Mouse (Mus musculus) limb, embryonic 13.5 days (tissue): ENCODE results near the gene Rpl10l. TPM values are rescaled to one million over a fixed set of nuclear protein-coding genes. Genes with fewer than 3 reads are reported as not detected.

Source experiments
- ATAC-seq: fragments of 200-750 bp; cut with Nextera tagmentation; 2 replicates; pipeline ENCODE4 v1.8.0; 2017; ENCODE audit warnings: low read depth, moderate number of reproducible peaks, moderate TSS enrichment; ENCODE audit not compliant: low FRiP score
- H3K27ac ChIP-seq: fragments of 300-500 bp; sonication (generic); 2 replicates; pipeline ENCODE4 v1.5.1; 2015; ENCODE audit warnings: inconsistent platforms, mild to moderate bottlenecking, moderate library complexity
- H3K27me3 ChIP-seq: fragments of 300-500 bp; sonication (generic); 2 replicates; pipeline ENCODE4 v1.6.1; 2015; ENCODE audit warnings: mild to moderate bottlenecking, inconsistent platforms
- H3K36me3 ChIP-seq: fragments of 300-500 bp; sonication (generic); 2 replicates; pipeline ENCODE4 v1.6.1; 2015; ENCODE audit warnings: inconsistent platforms, mild to moderate bottlenecking, moderate library complexity
- H3K4me1 ChIP-seq: fragments of 300-500 bp; sonication (generic); 2 replicates; pipeline ENCODE4 v1.6.1; 2015; ENCODE audit warnings: inconsistent platforms
- H3K4me2 ChIP-seq: fragments of 300-500 bp; sonication (generic); replicated peaks from 2 replicates; pipeline ENCODE4 v1.6.1; 2015; ENCODE audit warnings: inconsistent platforms, mild to moderate bottlenecking, moderate library complexity
- H3K4me3 ChIP-seq: fragments of 300-500 bp; sonication (generic); 2 replicates; pipeline ENCODE4 v1.5.1; 2015; ENCODE audit warnings: moderate library complexity, mild to moderate bottlenecking, inconsistent platforms
- H3K9ac ChIP-seq: fragments of 300-500 bp; sonication (generic); 2 replicates; pipeline ENCODE4 v1.6.1; 2015; ENCODE audit warnings: mild to moderate bottlenecking, inconsistent platforms
- H3K9me3 ChIP-seq: fragments of 300-500 bp; sonication (generic); 2 replicates; pipeline ENCODE4 v1.6.1; 2016; ENCODE audit warnings: inconsistent platforms
- WGBS: fragments of 180-500 bp; shearing (Covaris S2); methylation state at CpG from one replicate; pipeline ENCODE4 v1.1.7; 2015; 5-methylcytosine and 5-hydroxymethylcytosine counted together
- polyA plus RNA-seq: library from polyadenylated mRNA; unstranded; fragments of >200 nt; fragmentation: Nextera tagmentation; extraction: Ambion mirVana; gene quantifications from 2 replicates; pipeline ENCODE4 v1.2.1, GENCODE M21; 2015

The Rpl10l gene
- not detected in 2 replicates for polyA plus RNA-seq

- H3K9me3 ChIP-seq: peaks cover 10% of the 10 kb centered on the region; the same call in 1 of the 2 replicates
- WGBS: 97% methylated on average over 44 of the region's 44 CpGs
- ATAC-seq: no peak
- H3K27ac ChIP-seq: no peak within 1 kb of the TSS
- H3K36me3 ChIP-seq: no peaks in the 10 kb centered on the region
- H3K4me2 ChIP-seq: no peak within 1 kb of the TSS
- no peak within 1 kb of the TSS for H3K9ac ChIP-seq
- H3K4me1 ChIP-seq: no peaks in the 10 kb centered on the region
- no peak within 1 kb of the TSS for H3K4me3 ChIP-seq
- no peaks in the 10 kb centered on the region for H3K27me3 ChIP-seq
These were observed at the start of gene Rpl10l for GRCm38 (mm10) chr12:66283991-66284622. TSS of gene Rpl10l (minus strand) at chr12:66284401.

- no peaks in the 10 kb centered on the region for H3K9me3 ChIP-seq
- no peak overlapping the region for H3K9ac ChIP-seq
- no peaks in the 10 kb centered on the region for H3K27me3 ChIP-seq
- no peak overlapping the region for H3K27ac ChIP-seq
- H3K4me1 ChIP-seq: no peaks in the 10 kb centered on the region
- 70% methylated on average over 3 of the region's 3 CpGs for WGBS
- no peaks in the 10 kb centered on the region for H3K36me3 ChIP-seq
- no peak for ATAC-seq
- no peak overlapping the region for H3K4me2 ChIP-seq
- no peak overlapping the region for H3K4me3 ChIP-seq
These were observed 8.3 kb downstream of the Rpl10l start for GRCm38 (mm10) chr12:66275890-66276289.

- H3K27me3 ChIP-seq: no peaks in the 10 kb centered on the region
- H3K27ac ChIP-seq: no peak overlapping the region
- no peak overlapping the region for H3K4me2 ChIP-seq
- no peaks in the 10 kb centered on the region for H3K36me3 ChIP-seq
- no peaks in the 10 kb centered on the region for H3K9me3 ChIP-seq
- no peak overlapping the region for H3K4me3 ChIP-seq
- no peak for ATAC-seq
- 88% methylated on average over 6 of the region's 6 CpGs for WGBS
- H3K9ac ChIP-seq: no peak overlapping the region
- H3K4me1 ChIP-seq: no peaks in the 10 kb centered on the region
These were observed 38.6 kb downstream of the Rpl10l start for GRCm38 (mm10) chr12:66245461-66246099.

- Histone ChIP-seq H3K4me2 (no peak overlapping the region), H3K9ac (no peak overlapping the region), H3K27me3 (no peaks in the 10 kb centered on the region), H3K36me3 (no peaks in the 10 kb centered on the region), H3K9me3 (no peaks in the 10 kb centered on the region), H3K4me1 (no peaks in the 10 kb centered on the region), H3K27ac (no peak overlapping the region), H3K4me3 (no peak overlapping the region)
- no peak for ATAC-seq
- 83% methylated on average over 3 of the region's 3 CpGs for WGBS
These were observed 50.0 kb downstream of the Rpl10l start for GRCm38 (mm10) chr12:66234158-66234557.
